Mouse (Mus musculus) intestine, embryonic 14.5 days (tissue): ENCODE measurements around the gene Olfr309. TPM values are rescaled to one million over a fixed set of nuclear protein-coding genes. Genes with fewer than 3 reads are reported as not detected.

Experiments used
- microRNA-seq: library from miRNA; unstranded; fragments of <30 nt; microRNA quantifications from one replicate; pipeline ENCODE4, GENCODE M21; 2016
- polyA plus RNA-seq: library from polyadenylated mRNA; unstranded; fragments of >200 nt; fragmentation: Nextera tagmentation; extraction: Ambion mirVana; gene quantifications from 2 replicates; pipeline ENCODE4 v1.2.1, GENCODE M21; 2014

Olfr309 gene
- polyA plus RNA-seq, 1 experiment from 2014 or later = not detected

Small RNAs within 50 kb of the gene (microRNA-seq; reads per million reads assigned to microRNA genes)
- gene Gm23192 = not detected

Other genes starting within 250 kb of the Olfr309 start
- gene Vmn2r75, start 141.9 kb downstream of the Olfr309 start, polyA plus RNA-seq = not detected in 2 replicates
- gene Vmn2r76, start 67.4 kb downstream of the Olfr309 start, polyA plus RNA-seq = not detected in 2 replicates
- not detected in 2 replicates for gene Olfr310, start 36.5 kb downstream of the Olfr309 start, polyA plus RNA-seq
- not detected in 2 replicates for gene Olfr308, start 11.9 kb upstream of the Olfr309 start, polyA plus RNA-seq
- not detected in 2 replicates for gene Olfr307, start 23.9 kb upstream of the Olfr309 start, polyA plus RNA-seq
- not detected in 2 replicates for gene Olfr305, start 53.2 kb upstream of the Olfr309 start, polyA plus RNA-seq
- not detected in 2 replicates for gene Olfr304, start 73.0 kb upstream of the Olfr309 start, polyA plus RNA-seq
- gene Olfr303, start 84.1 kb upstream of the Olfr309 start, polyA plus RNA-seq = not detected in 2 replicates
- not detected in 2 replicates for gene Olfr301, start 90.1 kb upstream of the Olfr309 start, polyA plus RNA-seq
- not detected in 2 replicates for gene Olfr299, start 146.2 kb upstream of the Olfr309 start, polyA plus RNA-seq
- not detected in 2 replicates for gene Olfr298, start 178.8 kb upstream of the Olfr309 start, polyA plus RNA-seq
- not detected in 2 replicates for gene Olfr297, start 206.3 kb upstream of the Olfr309 start, polyA plus RNA-seq